Mouse (Mus musculus) E14TG2a.4 (cell line): Measurements from ENCODE around the gene Gm14124.

ENCODE experiments used
- H3K27me3 ChIP-seq: 2 replicates; pipeline ENCODE4 v1.6.1; 2014; ENCODE audit warnings: low read length, control low read depth; ENCODE audit not compliant: insufficient read depth
- H3K36me3 ChIP-seq: 2 replicates; pipeline ENCODE4 v1.6.1; 2014; ENCODE audit warnings: low read length, control low read depth; ENCODE audit not compliant: insufficient read depth
- H3K4me1 ChIP-seq: replicated peaks from 2 replicates; pipeline ENCODE4 v1.6.1; 2014; ENCODE audit warnings: low read depth, low read length, control low read depth
- H3K4me3 ChIP-seq: replicated peaks from 2 replicates; pipeline ENCODE4 v1.5.1; 2014; ENCODE audit warnings: mild to moderate bottlenecking, low read length
- H3K9me3 ChIP-seq: 2 replicates; pipeline ENCODE4 v1.6.1; 2014; ENCODE audit warnings: low read length, control low read depth
- CTCF ChIP-seq: conservative IDR thresholded peaks from 2 replicates; pipeline ENCODE4 v1.5.1; 2014; ENCODE audit warnings: low read length
- NANOG ChIP-seq: IDR thresholded peaks from 2 replicates; pipeline ENCODE4 v1.6.1; 2014; ENCODE audit warnings: borderline replicate concordance, low read length, mixed read lengths
- POU5F1 ChIP-seq: IDR thresholded peaks from 2 replicates; pipeline ENCODE4 v1.6.1; 2014; ENCODE audit warnings: low read length, borderline replicate concordance

Gm14124 gene

GRCm38 (mm10) chr2:150316140-150316539, 58.8 kb downstream of the Gm14124 start:
- Histone ChIP-seq H3K4me3 (no peak overlapping the region), H3K4me1 (peaks cover 63% of the 10 kb centered on the region), H3K36me3 (peaks cover 59% of the 10 kb centered on the region), H3K9me3 (no peaks in the 10 kb centered on the region), H3K27me3 (no peaks in the 10 kb centered on the region)
- TF ChIP-seq NANOG, result no peak
- no peak for TF ChIP-seq CTCF

GRCm38 (mm10) chr2:150318973-150319372, 61.7 kb downstream of the Gm14124 start:
- Histone ChIP-seq H3K4me3 (no peak overlapping the region), H3K4me1 (peaks cover 67% of the 10 kb centered on the region), H3K9me3 (no peaks in the 10 kb centered on the region), H3K27me3 (no peaks in the 10 kb centered on the region), H3K36me3 (peaks cover 76% of the 10 kb centered on the region)
- TF ChIP-seq CTCF (no peak), NANOG (no peak), POU5F1 (no peak)
